Mouse (Mus musculus) embryonic facial prominence, embryonic 11.5 days (tissue): ENCODE measurements around the gene Galnt10. TPM values are rescaled to one million over a fixed set of nuclear protein-coding genes. Genes with fewer than 3 reads are reported as not detected.

ENCODE experiments used
- ATAC-seq: fragments of 200-750 bp; cut with Nextera tagmentation; replicated peaks from 2 replicates; pipeline ENCODE4 v1.8.0; 2017; ENCODE audit warnings: low read depth; ENCODE audit not compliant: insufficient number of reproducible peaks, low FRiP score, low TSS enrichment
- DNase-seq: peaks from one replicate; pipeline ENCODE4 v3.0.0-alpha.2; 2015; ENCODE audit warnings: low spot score
- H3K27ac ChIP-seq: fragments of 300-500 bp; sonication (generic); replicated peaks from 2 replicates; pipeline ENCODE4 v1.5.1; 2014; ENCODE audit warnings: mild to moderate bottlenecking, low read depth, low read length, control low read depth
- H3K27me3 ChIP-seq: fragments of 300-500 bp; sonication (generic); 2 replicates; pipeline ENCODE4 v1.6.1; 2014; ENCODE audit warnings: mild to moderate bottlenecking, low read length, moderate library complexity, mixed read lengths; ENCODE audit not compliant: control insufficient read depth, insufficient read depth
- H3K36me3 ChIP-seq: fragments of 300-500 bp; sonication (generic); replicated peaks from 2 replicates; pipeline ENCODE4 v1.6.1; 2014; ENCODE audit warnings: low read depth, mild to moderate bottlenecking, low read length, moderate library complexity, mixed read lengths; ENCODE audit not compliant: control insufficient read depth, insufficient read depth
- H3K4me1 ChIP-seq: fragments of 300-500 bp; sonication (generic); 2 replicates; pipeline ENCODE4 v1.6.1; 2014; ENCODE audit warnings: low read length, mixed read lengths; ENCODE audit not compliant: control insufficient read depth, insufficient read depth
- H3K4me2 ChIP-seq: fragments of 300-500 bp; sonication (generic); 2 replicates; pipeline ENCODE4 v1.6.1; 2014; ENCODE audit warnings: low read depth, mild to moderate bottlenecking, control low read depth, low read length, moderate library complexity
- H3K4me3 ChIP-seq: fragments of 300-500 bp; sonication (generic); 2 replicates; pipeline ENCODE4 v1.5.1; 2014; ENCODE audit warnings: low read depth, low read length, control low read depth
- H3K9ac ChIP-seq: fragments of 300-500 bp; sonication (generic); replicated peaks from 2 replicates; pipeline ENCODE4 v1.6.1; 2014; ENCODE audit warnings: mild to moderate bottlenecking, control low read depth, low read length
- H3K9me3 ChIP-seq: fragments of 300-500 bp; sonication (generic); replicated peaks from 2 replicates; pipeline ENCODE4 v1.6.1; 2016; ENCODE audit warnings: mild to moderate bottlenecking, low read length, inconsistent platforms, mixed read lengths; ENCODE audit not compliant: control insufficient read depth
- WGBS: fragments of 180-500 bp; shearing (Covaris S2); extraction: QIAGEN DNeasy Blood & Tissue Kit; methylation state at CpG from one replicate; pipeline ENCODE4 v1.1.7; 2014; 5-methylcytosine and 5-hydroxymethylcytosine counted together
- polyA plus RNA-seq: library from polyadenylated mRNA; unstranded; fragments of >200 nt; fragmentation: Nextera tagmentation; extraction: Ambion mirVana; gene quantifications from 2 replicates; pipeline ENCODE4 v1.2.1, GENCODE M21; 2014

Galnt10 gene
- polyA plus RNA-seq, 1 experiment from 2014 or later, result 12.4 TPM

- DNase-seq (peak; percentile 35), ATAC-seq (no peak)
- WGBS, result 3% methylated on average over 15 of the region's 16 CpGs
- Histone ChIP-seq H3K4me1 (peaks cover 3% of the 10 kb centered on the region; the same call in 1 of the 2 replicates), H3K27ac (no peak overlapping the region), H3K9ac (no peak overlapping the region), H3K4me2 (no peak overlapping the region), H3K27me3 (peaks cover 83% of the 10 kb centered on the region), H3K9me3 (no peaks in the 10 kb centered on the region), H3K4me3 (peak overlapping the region; percentile 10; the same call in 1 of the 2 replicates), H3K36me3 (no peaks in the 10 kb centered on the region)
Observed at GRCm38 (mm10) chr11:57831861-57832260, 186.6 kb downstream of the Galnt10 start.

- Histone ChIP-seq H3K9me3 (no peaks in the 10 kb centered on the region), H3K36me3 (no peaks in the 10 kb centered on the region), H3K4me2 (no peak within 1 kb of the TSS), H3K27me3 (peaks cover 84% of the 10 kb centered on the region), H3K4me3 (peak within 1 kb of the TSS; percentile 10; the same call in 1 of the 2 replicates), H3K4me1 (peaks cover 3% of the 10 kb centered on the region; the same call in 1 of the 2 replicates), H3K27ac (no peak within 1 kb of the TSS), H3K9ac (no peak within 1 kb of the TSS)
- DNase-seq (peak; percentile 28), ATAC-seq (no peak)
- 2% methylated on average over 23 of the region's 23 CpGs for WGBS
Observed at GRCm38 (mm10) chr11:57832552-57833201, 187.4 kb downstream of the Galnt10 start, which contains the start of gene Hand1. Hand1 (minus strand) TSS chr11:57832818.

- Histone ChIP-seq H3K4me3 (no peak overlapping the region), H3K36me3 (no peaks in the 10 kb centered on the region), H3K4me2 (no peak overlapping the region), H3K27ac (no peak overlapping the region), H3K27me3 (peaks cover 82% of the 10 kb centered on the region), H3K4me1 (peaks cover 3% of the 10 kb centered on the region; the same call in 1 of the 2 replicates), H3K9ac (no peak overlapping the region), H3K9me3 (no peaks in the 10 kb centered on the region)
- 1% methylated on average over 30 of the region's 30 CpGs for WGBS
- DNase-seq (peak; percentile 60), ATAC-seq (no peak)
Observed at GRCm38 (mm10) chr11:57833296-57833977, 188.2 kb downstream of the Galnt10 start.

GRCm38 (mm10) chr11:57834031-57834430, 188.8 kb downstream of the Galnt10 start:
- Histone ChIP-seq H3K9me3 (no peaks in the 10 kb centered on the region), H3K27me3 (peaks cover 87% of the 10 kb centered on the region), H3K9ac (no peak overlapping the region), H3K27ac (no peak overlapping the region), H3K4me2 (no peak overlapping the region), H3K36me3 (no peaks in the 10 kb centered on the region), H3K4me3 (no peak overlapping the region), H3K4me1 (peaks cover 3% of the 10 kb centered on the region; the same call in 1 of the 2 replicates)
- 8% methylated on average over 6 of the region's 6 CpGs for WGBS
- DNase-seq (no peak), ATAC-seq (no peak)

- DNase-seq, result no peak
- WGBS, result 6% methylated on average over 2 of the region's 2 CpGs
- H3K9ac ChIP-seq, result no peak overlapping the region
- no peak overlapping the region for H3K4me3 ChIP-seq
- no peak overlapping the region for H3K27ac ChIP-seq
- H3K27me3 ChIP-seq, result peaks cover 90% of the 10 kb centered on the region
- H3K4me1 ChIP-seq, result peaks cover 3% of the 10 kb centered on the region; the same call in 1 of the 2 replicates
- H3K9me3 ChIP-seq, result no peaks in the 10 kb centered on the region
- no peaks in the 10 kb centered on the region for H3K36me3 ChIP-seq
- ATAC-seq, result no peak
- no peak overlapping the region for H3K4me2 ChIP-seq
Observed at GRCm38 (mm10) chr11:57835331-57835730, 190.1 kb downstream of the Galnt10 start.

GRCm38 (mm10) chr11:57835931-57836330, 190.7 kb downstream of the Galnt10 start:
- Histone ChIP-seq H3K4me3 (no peak overlapping the region), H3K4me2 (no peak overlapping the region), H3K27ac (no peak overlapping the region), H3K27me3 (peaks cover 92% of the 10 kb centered on the region), H3K4me1 (peaks cover 3% of the 10 kb centered on the region; the same call in 1 of the 2 replicates), H3K9me3 (no peaks in the 10 kb centered on the region), H3K36me3 (no peaks in the 10 kb centered on the region), H3K9ac (no peak overlapping the region)
- WGBS, result 7% methylated on average over 3 of the region's 3 CpGs
- DNase-seq (no peak), ATAC-seq (no peak)

GRCm38 (mm10) chr11:57836401-57836800, 191.2 kb downstream of the Galnt10 start:
- H3K4me2 ChIP-seq, result no peak overlapping the region
- no peak for DNase-seq

More at GRCm38 (mm10) chr11:57836401-57836800, 191.2 kb downstream of the Galnt10 start:
- no peaks in the 10 kb centered on the region for H3K36me3 ChIP-seq
- no peak overlapping the region for H3K27ac ChIP-seq
- 4% methylated on average over 9 of the region's 9 CpGs for WGBS
- no peak overlapping the region for H3K4me3 ChIP-seq
- H3K9me3 ChIP-seq, result no peaks in the 10 kb centered on the region
- H3K27me3 ChIP-seq, result peaks cover 92% of the 10 kb centered on the region
- H3K9ac ChIP-seq, result no peak overlapping the region
- ATAC-seq, result no peak
- peaks cover 3% of the 10 kb centered on the region; the same call in 1 of the 2 replicates for H3K4me1 ChIP-seq
